Mouse (Mus musculus) ES-Bruce4 (cell line): ENCODE data around the gene Cdh23.

Source experiments
- CTCF ChIP-seq: IDR thresholded peaks from one replicate; pipeline ENCODE4 v1.8.1; 2011; ENCODE audit warnings: low read depth, low read length
- POLR2A ChIP-seq: IDR thresholded peaks from one replicate; pipeline ENCODE4 v1.8.1; 2011; ENCODE audit warnings: low read length; ENCODE audit not compliant: insufficient read depth

DNA sequence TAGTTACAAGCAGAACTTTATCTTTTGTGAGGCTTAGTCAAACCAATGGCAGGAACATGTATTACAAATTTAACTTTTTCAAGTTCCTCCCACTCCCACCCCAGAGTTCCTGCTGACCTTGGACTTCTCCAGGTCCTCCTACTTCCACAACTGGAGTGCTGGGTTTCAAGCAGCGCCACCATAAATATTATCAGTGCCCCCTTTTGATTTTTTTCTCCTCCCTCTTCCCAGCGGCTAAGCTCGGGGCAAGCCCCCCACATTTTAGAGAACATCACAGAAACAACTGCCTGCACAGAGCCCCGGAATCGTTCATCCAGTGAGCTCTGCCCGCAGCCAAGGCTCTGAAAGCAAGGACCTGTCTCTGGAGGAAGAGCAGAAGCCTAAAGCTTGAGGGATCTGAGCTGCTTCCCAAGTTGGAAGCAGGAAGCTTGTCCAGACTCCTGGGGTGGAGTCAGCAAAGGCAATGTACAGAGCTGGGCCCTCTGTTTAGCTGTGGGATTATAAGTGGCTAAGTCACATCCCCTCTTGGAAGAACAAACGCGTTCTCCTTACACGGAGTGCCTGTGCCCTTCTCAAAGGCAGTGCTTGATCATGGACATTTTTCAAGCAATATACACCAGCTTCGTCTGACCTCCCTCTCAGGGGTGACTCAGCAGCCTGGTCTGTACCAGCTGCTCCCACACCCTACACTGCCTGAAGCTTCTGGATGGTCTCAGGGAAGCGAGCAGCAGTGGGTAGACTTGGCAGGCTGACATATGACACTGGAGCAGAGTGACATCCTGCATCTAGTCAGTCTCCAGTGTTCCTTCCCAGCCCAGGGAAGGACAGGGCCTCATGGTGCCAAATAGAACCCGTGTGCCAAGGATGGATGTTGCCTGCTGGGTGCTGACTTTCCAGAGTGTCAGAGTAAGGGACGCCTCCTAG, 426.9 kb downstream of the Cdh23 start:
- TF ChIP-seq CTCF (no peak), POLR2A (no peak)
